Mouse (Mus musculus) midbrain, embryonic 14.5 days (tissue): ENCODE measurements at regions not wholly inside any gene's neighbourhood (a gene's known extent, or its start where the extent isn't known, plus 50 kb on each side); places are given as distances from the start of the nearest gene placed in this dataset.

Source experiments
- ATAC-seq: fragments of 200-750 bp; cut with Nextera tagmentation; 2 replicates; pipeline ENCODE4 v1.8.0; 2017; ENCODE audit warnings: moderate number of reproducible peaks, moderate library complexity; ENCODE audit not compliant: low FRiP score, low TSS enrichment
- DNase-seq: peaks from one replicate; pipeline ENCODE4 v3.0.0-alpha.2; 2015
- H3K27ac ChIP-seq: fragments of 300-500 bp; sonication (generic); replicated peaks from 2 replicates; pipeline ENCODE4 v1.5.1; 2014; ENCODE audit warnings: mild to moderate bottlenecking, low read depth, low read length, moderate library complexity
- H3K27me3 ChIP-seq: fragments of 300-500 bp; sonication (generic); 2 replicates; pipeline ENCODE4 v1.6.1; 2014; ENCODE audit warnings: low read length, control low read depth, mixed read lengths; ENCODE audit not compliant: control insufficient read depth, insufficient read depth
- H3K36me3 ChIP-seq: fragments of 300-500 bp; sonication (generic); 2 replicates; pipeline ENCODE4 v1.6.1; 2014; ENCODE audit warnings: low read length, control low read depth; ENCODE audit not compliant: control insufficient read depth, insufficient read depth
- H3K4me1 ChIP-seq: fragments of 300-500 bp; sonication (generic); 2 replicates; pipeline ENCODE4 v1.6.1; 2014; ENCODE audit warnings: mild to moderate bottlenecking, antibody characterized with exemption, low read length, control low read depth; ENCODE audit not compliant: control insufficient read depth, insufficient read depth
- H3K4me2 ChIP-seq: fragments of 300-500 bp; sonication (generic); 2 replicates; pipeline ENCODE4 v1.6.1; 2014; ENCODE audit warnings: mild to moderate bottlenecking, low read length, moderate library complexity
- H3K4me3 ChIP-seq: fragments of 300-500 bp; sonication (generic); replicated peaks from 2 replicates; pipeline ENCODE4 v1.5.1; 2014; ENCODE audit warnings: low read depth, low read length
- H3K9ac ChIP-seq: fragments of 300-500 bp; sonication (generic); replicated peaks from 2 replicates; pipeline ENCODE4 v1.6.1; 2014; ENCODE audit warnings: mild to moderate bottlenecking, low read length, moderate library complexity
- H3K9me3 ChIP-seq: fragments of 300-500 bp; sonication (generic); 2 replicates; pipeline ENCODE4 v1.6.1; 2016; ENCODE audit warnings: low read length, control low read depth, mixed read lengths; ENCODE audit not compliant: control insufficient read depth
- WGBS: fragments of 180-500 bp; shearing (Covaris S2); extraction: QIAGEN DNeasy Blood & Tissue Kit; methylation state at CpG from one replicate; pipeline ENCODE4 v1.1.7; 2014; 5-methylcytosine and 5-hydroxymethylcytosine counted together

GRCm38 (mm10) chr19:32947081-32947855 lies 190.0 kb downstream of the Pten start:
- no peak for DNase-seq
- Histone ChIP-seq H3K27ac (no peak overlapping the region), H3K4me2 (no peak overlapping the region), H3K27me3 (no peaks in the 10 kb centered on the region), H3K4me1 (no peaks in the 10 kb centered on the region), H3K9ac (no peak overlapping the region), H3K9me3 (no peaks in the 10 kb centered on the region), H3K4me3 (no peak overlapping the region), H3K36me3 (no peaks in the 10 kb centered on the region)
- WGBS, result 80% methylated on average over 12 of the region's 12 CpGs
- no peak for ATAC-seq

- 82% methylated on average over 3 of the region's 3 CpGs for WGBS
- no peak overlapping the region for H3K9ac ChIP-seq
- no peak for DNase-seq
Observed at GRCm38 (mm10) chr19:32950252-32950651, 193.0 kb downstream of the Pten start.

GRCm38 (mm10) chr19:32950794-32951193 lies 193.5 kb downstream of the Pten start:
- 89% methylated on average over 1 of the region's 1 CpGs for WGBS
- no peak for ATAC-seq
- no peak overlapping the region for H3K4me3 ChIP-seq

More at GRCm38 (mm10) chr19:32950252-32950651, 193.0 kb downstream of the Pten start:
- Histone ChIP-seq H3K36me3 (no peaks in the 10 kb centered on the region), H3K27ac (no peak overlapping the region), H3K4me3 (no peak overlapping the region), H3K9me3 (no peaks in the 10 kb centered on the region), H3K4me1 (no peaks in the 10 kb centered on the region), H3K27me3 (no peaks in the 10 kb centered on the region), H3K4me2 (no peak overlapping the region)
- no peak for ATAC-seq

GRCm38 (mm10) chr19:32952425-32952824 lies 195.1 kb downstream of the Pten start:
- Histone ChIP-seq H3K4me1 (peaks cover 11% of the 10 kb centered on the region), H3K9ac (no peak overlapping the region), H3K9me3 (no peaks in the 10 kb centered on the region), H3K27me3 (no peaks in the 10 kb centered on the region), H3K4me2 (no peak overlapping the region), H3K36me3 (no peaks in the 10 kb centered on the region), H3K27ac (no peak overlapping the region), H3K4me3 (no peak overlapping the region)
- ATAC-seq, result no peak
- 91% methylated on average over 4 of the region's 4 CpGs for WGBS
- DNase-seq, result no peak

More at GRCm38 (mm10) chr19:32950794-32951193, 193.5 kb downstream of the Pten start:
- Histone ChIP-seq H3K9ac (no peak overlapping the region), H3K27ac (no peak overlapping the region), H3K4me2 (no peak overlapping the region), H3K4me1 (no peaks in the 10 kb centered on the region; the same call in 1 of the 2 replicates), H3K9me3 (no peaks in the 10 kb centered on the region), H3K27me3 (no peaks in the 10 kb centered on the region), H3K36me3 (no peaks in the 10 kb centered on the region)
- no peak for DNase-seq

GRCm38 (mm10) chr19:32952928-32953687 lies 195.8 kb downstream of the Pten start:
- no peak for DNase-seq
- Histone ChIP-seq H3K4me2 (no peak overlapping the region), H3K9ac (no peak overlapping the region), H3K4me1 (peaks cover 11% of the 10 kb centered on the region), H3K9me3 (no peaks in the 10 kb centered on the region), H3K36me3 (no peaks in the 10 kb centered on the region), H3K27ac (no peak overlapping the region), H3K27me3 (no peaks in the 10 kb centered on the region), H3K4me3 (no peak overlapping the region)
- no peak for ATAC-seq
- 89% methylated on average over 11 of the region's 11 CpGs for WGBS

- ATAC-seq, result no peak
- peaks cover 11% of the 10 kb centered on the region for H3K4me1 ChIP-seq
- no peak overlapping the region for H3K9ac ChIP-seq
- WGBS, result 35% methylated on average over 4 of the region's 4 CpGs
- H3K4me3 ChIP-seq, result no peak overlapping the region
- H3K27me3 ChIP-seq, result no peaks in the 10 kb centered on the region
- H3K27ac ChIP-seq, result no peak overlapping the region
- no peaks in the 10 kb centered on the region for H3K9me3 ChIP-seq
- H3K36me3 ChIP-seq, result no peaks in the 10 kb centered on the region
- peak; percentile 63 for DNase-seq
- no peak overlapping the region for H3K4me2 ChIP-seq
Observed at GRCm38 (mm10) chr19:32954001-32954605, 196.8 kb downstream of the Pten start.

- no peak overlapping the region for H3K27ac ChIP-seq
- WGBS, result 95% methylated on average over 3 of the region's 3 CpGs
- H3K36me3 ChIP-seq, result no peaks in the 10 kb centered on the region
- H3K9ac ChIP-seq, result no peak overlapping the region
- ATAC-seq (no peak), DNase-seq (no peak)
- H3K4me1 ChIP-seq, result peaks cover 11% of the 10 kb centered on the region
- no peaks in the 10 kb centered on the region for H3K27me3 ChIP-seq
- no peak overlapping the region for H3K4me3 ChIP-seq
- H3K9me3 ChIP-seq, result no peaks in the 10 kb centered on the region
- H3K4me2 ChIP-seq, result no peak overlapping the region
Observed at GRCm38 (mm10) chr19:32954942-32955341, 197.6 kb downstream of the Pten start.

- Histone ChIP-seq H3K9me3 (no peaks in the 10 kb centered on the region), H3K36me3 (no peaks in the 10 kb centered on the region), H3K9ac (no peak overlapping the region), H3K27me3 (no peaks in the 10 kb centered on the region), H3K4me1 (peaks cover 11% of the 10 kb centered on the region), H3K4me3 (no peak overlapping the region), H3K27ac (no peak overlapping the region), H3K4me2 (peak overlapping the region; percentile 31)
- peak; percentile 34 for DNase-seq
- ATAC-seq, result no peak
- 5% methylated on average over 9 of the region's 9 CpGs for WGBS
Observed at GRCm38 (mm10) chr19:32956143-32956915, 199.0 kb downstream of the Pten start.
